Mouse (Mus musculus) brain, embryonic 14.5 days (tissue): ENCODE measurements around the gene Tmem107.

Source experiments
- CTCF ChIP-seq: fragments of 200-500 bp; IDR thresholded peaks from 2 replicates; pipeline ENCODE4 v1.5.1; 2012; ENCODE audit warnings: inconsistent platforms, mild to moderate bottlenecking, moderate library complexity, borderline replicate concordance; ENCODE audit not compliant: insufficient read depth, insufficient read length; ENCODE audit errors: extremely low read depth
- POLR2A ChIP-seq: fragments of 200-500 bp; IDR thresholded peaks from 2 replicates; pipeline ENCODE4 v1.6.1; 2012; ENCODE audit warnings: mild to moderate bottlenecking, inconsistent platforms, borderline replicate concordance; ENCODE audit not compliant: poor library complexity, insufficient read depth, insufficient read length, severe bottlenecking; ENCODE audit errors: extremely low read depth

DNA sequence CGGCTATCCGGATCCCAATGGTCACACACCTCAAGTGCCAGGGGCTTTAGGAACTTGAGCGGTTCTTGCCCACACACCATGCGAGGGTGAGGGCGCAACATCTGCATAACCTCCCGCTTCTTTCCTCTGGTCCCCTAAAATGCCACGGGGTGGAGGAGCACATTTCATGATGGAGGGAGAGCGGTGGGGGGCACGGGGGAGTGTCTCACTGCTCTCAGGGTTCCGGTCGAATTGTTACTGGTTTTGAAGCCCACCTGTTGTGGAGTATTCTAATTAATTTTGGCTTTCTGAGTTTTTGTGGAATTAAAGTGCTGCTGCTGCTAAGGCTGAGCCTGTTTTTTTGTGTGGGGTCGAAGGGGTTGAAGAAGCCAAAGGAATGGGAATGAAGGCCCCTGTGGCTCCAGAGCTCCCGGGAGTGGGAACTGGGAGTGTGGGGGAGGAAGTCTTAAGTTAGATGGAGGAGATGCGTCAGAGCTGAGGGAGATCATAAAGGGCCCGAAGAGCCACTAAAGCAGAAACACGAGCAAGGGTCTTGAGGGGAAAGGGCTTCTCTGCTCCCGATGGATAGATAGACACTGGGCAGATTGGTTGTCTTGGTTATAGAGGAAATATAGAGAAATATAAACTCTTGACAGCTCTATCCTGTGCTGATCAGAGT, 9.2 kb upstream of the Tmem107 start:
- TF ChIP-seq CTCF = no peak
- no peak for TF ChIP-seq POLR2A
